Mouse (Mus musculus): ENCODE data around the gene Usp48. TPM values are rescaled to one million over a fixed set of nuclear protein-coding genes. Genes with fewer than 3 reads are reported as not detected.

The Usp48 gene
- polyA plus RNA-seq, 1 experiment = 109 TPM

DNA sequence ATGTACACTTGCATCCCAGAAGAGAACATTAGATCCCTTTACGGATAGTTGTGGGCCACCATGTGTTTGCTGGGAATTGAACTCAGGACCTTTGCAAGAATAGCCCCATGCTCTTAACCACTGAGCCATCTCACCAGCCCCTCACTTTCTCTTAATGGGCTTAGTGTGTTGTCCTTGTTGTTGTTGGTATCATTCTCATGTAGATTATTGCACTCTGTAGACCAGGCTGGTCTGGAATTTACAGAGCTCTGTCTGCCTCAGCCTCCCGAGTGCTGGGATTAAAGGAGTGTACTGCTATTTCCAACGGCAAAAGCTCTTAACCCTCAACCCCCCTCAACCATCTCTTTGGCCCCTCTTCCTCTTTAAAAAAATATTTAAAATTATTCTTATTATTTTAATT lies 4.0 kb upstream of the Usp48 start:
- TF ChIP-seq CTCF (IDR thresholded peaks at IDR 0.05; ENCODE audit: borderline replicate concordance, control insufficient read depth, extremely low read depth, insufficient read depth, low read length, poor library complexity) (no peak), POLR2A (IDR thresholded peaks at IDR 0.05; ENCODE audit: control insufficient read depth, extremely low read depth, insufficient read depth, low read length, poor library complexity) (no peak)
- no peaks in the 10 kb centered on the region for H3K4me1 ChIP-seq (replicated peaks; ENCODE audit: control insufficient read depth, insufficient read depth, low read length)
- WGBS = 93% methylated on average over 3 of the region's 3 CpGs
- H3K4me3 ChIP-seq (ENCODE audit: control insufficient read depth, insufficient read depth, low read length) = no peak overlapping the region
- H3K27me3 ChIP-seq (ENCODE audit: control insufficient read depth, insufficient read depth, low read length) = no peaks in the 10 kb centered on the region
- no peaks in the 10 kb centered on the region for H3K36me3 ChIP-seq (ENCODE audit: control insufficient read depth, insufficient read depth, low read length)
- H3K27ac ChIP-seq (ENCODE audit: control insufficient read depth, insufficient read depth, low read length) = no peak overlapping the region
- no peak for DNase-seq

- no peak for DNase-seq
- 98% methylated on average over 4 of the region's 4 CpGs for WGBS
Observed at GRCm38 (mm10) chr4:137590961-137591360, 2.6 kb upstream of the Usp48 start.

DNA sequence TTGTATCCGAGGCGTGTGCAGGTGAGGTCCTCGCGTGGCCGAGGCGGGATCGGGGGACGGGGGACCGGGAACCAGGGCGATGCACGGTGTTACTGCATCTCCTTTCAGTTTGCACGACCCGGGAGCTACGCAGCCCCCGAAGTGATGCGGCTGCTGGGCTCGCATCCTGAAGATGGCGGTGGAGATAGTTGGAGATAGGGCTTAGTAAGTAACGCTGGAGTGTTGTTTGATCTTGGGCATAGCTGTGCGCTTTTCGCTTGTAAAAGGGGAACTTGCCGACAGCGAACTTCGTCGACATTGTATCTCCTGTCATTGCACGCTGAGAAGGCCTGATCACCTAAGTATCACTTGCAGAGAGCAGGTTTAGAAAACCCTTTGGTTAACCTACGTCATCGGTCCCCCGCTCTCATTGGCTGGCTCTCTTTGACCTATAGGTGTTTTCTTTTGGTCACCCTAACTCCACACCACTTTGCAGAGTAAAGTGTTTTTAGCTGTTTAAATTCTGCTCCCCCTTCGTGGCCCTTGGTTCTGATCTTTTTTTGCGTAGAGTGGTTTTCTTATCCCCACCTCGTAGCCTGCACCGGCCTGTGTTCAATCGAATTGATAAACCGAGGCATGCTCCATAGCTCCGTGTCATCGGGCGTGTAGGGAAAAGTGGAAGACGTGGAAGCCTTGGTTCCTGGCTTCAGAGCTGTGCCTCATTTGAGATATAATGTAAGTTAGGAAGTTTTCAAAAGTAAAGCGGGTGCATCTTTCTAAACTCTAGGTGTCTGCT lies 1.1 kb downstream of the Usp48 start:
- 1% methylated on average over 40 of the region's 40 CpGs for WGBS

More at GRCm38 (mm10) chr4:137590961-137591360, 2.6 kb upstream of the Usp48 start:
- no peak overlapping the region for H3K4me3 ChIP-seq (ENCODE audit: control insufficient read depth, insufficient read depth, low read length)
- TF ChIP-seq CTCF (IDR thresholded peaks at IDR 0.05; ENCODE audit: borderline replicate concordance, control insufficient read depth, extremely low read depth, insufficient read depth, low read length, poor library complexity) (no peak), POLR2A (IDR thresholded peaks at IDR 0.05; ENCODE audit: control insufficient read depth, extremely low read depth, insufficient read depth, low read length, poor library complexity) (no peak)
- H3K4me1 ChIP-seq (replicated peaks; ENCODE audit: control insufficient read depth, insufficient read depth, low read length) = peaks cover 2% of the 10 kb centered on the region
- H3K27ac ChIP-seq (ENCODE audit: control insufficient read depth, insufficient read depth, low read length) = no peak overlapping the region
- no peaks in the 10 kb centered on the region for H3K27me3 ChIP-seq (ENCODE audit: control insufficient read depth, insufficient read depth, low read length)
- H3K36me3 ChIP-seq (ENCODE audit: control insufficient read depth, insufficient read depth, low read length) = no peaks in the 10 kb centered on the region

DNA sequence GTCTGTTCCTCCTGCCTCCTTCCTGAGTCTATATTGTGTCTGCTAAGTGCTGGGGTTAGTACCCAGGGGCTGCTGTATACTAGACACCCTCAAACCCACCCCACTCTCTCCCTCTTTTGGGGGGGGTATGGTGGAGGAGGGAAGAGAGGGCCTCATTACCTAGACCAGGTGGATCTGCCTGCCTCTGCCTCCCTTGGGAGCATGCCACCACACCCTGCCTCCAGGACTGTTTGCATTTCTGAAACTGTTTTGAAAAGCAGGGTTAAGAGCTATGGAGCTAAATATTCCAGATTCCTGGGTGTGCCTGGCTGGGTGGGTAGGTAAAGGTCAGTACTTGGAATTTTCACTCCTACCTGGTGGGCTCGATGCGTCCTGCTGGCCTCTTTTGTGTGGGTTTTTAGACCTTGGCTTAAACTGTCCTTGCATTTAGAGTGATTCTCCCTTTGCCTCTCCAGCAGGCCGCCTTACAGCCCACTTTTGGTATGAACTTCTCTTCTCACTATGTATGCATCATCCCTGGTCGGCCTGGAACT lies 3.6 kb downstream of the Usp48 start:
- DNase-seq = no peak
- 95% methylated on average over 4 of the region's 4 CpGs for WGBS
- Histone ChIP-seq H3K4me3 (ENCODE audit: control insufficient read depth, insufficient read depth, low read length) (no peak overlapping the region), H3K27ac (ENCODE audit: control insufficient read depth, insufficient read depth, low read length) (no peak overlapping the region), H3K36me3 (ENCODE audit: control insufficient read depth, insufficient read depth, low read length) (no peaks in the 10 kb centered on the region), H3K27me3 (ENCODE audit: control insufficient read depth, insufficient read depth, low read length) (no peaks in the 10 kb centered on the region), H3K4me1 (replicated peaks; ENCODE audit: control insufficient read depth, insufficient read depth, low read length) (peaks cover 2% of the 10 kb centered on the region)
- TF ChIP-seq CTCF (IDR thresholded peaks at IDR 0.05; ENCODE audit: borderline replicate concordance, control insufficient read depth, extremely low read depth, insufficient read depth, low read length, poor library complexity) (no peak), POLR2A (IDR thresholded peaks at IDR 0.05; ENCODE audit: control insufficient read depth, extremely low read depth, insufficient read depth, low read length, poor library complexity) (no peak)

More for the DNA sequence above, 1.1 kb downstream of the Usp48 start:
- TF ChIP-seq CTCF (IDR thresholded peaks at IDR 0.05; ENCODE audit: borderline replicate concordance, control insufficient read depth, extremely low read depth, insufficient read depth, low read length, poor library complexity) (no peak), POLR2A (IDR thresholded peaks at IDR 0.05; ENCODE audit: control insufficient read depth, extremely low read depth, insufficient read depth, low read length, poor library complexity) (no peak; the same call in 1 of the 2 replicates)
- Histone ChIP-seq H3K36me3 (ENCODE audit: control insufficient read depth, insufficient read depth, low read length) (no peaks in the 10 kb centered on the region), H3K27ac (ENCODE audit: control insufficient read depth, insufficient read depth, low read length) (peak overlapping the region; percentile 50), H3K4me3 (ENCODE audit: control insufficient read depth, insufficient read depth, low read length) (peak overlapping the region; percentile 95), H3K27me3 (ENCODE audit: control insufficient read depth, insufficient read depth, low read length) (no peaks in the 10 kb centered on the region), H3K4me1 (replicated peaks; ENCODE audit: control insufficient read depth, insufficient read depth, low read length) (peaks cover 2% of the 10 kb centered on the region)
- DNase-seq = peak; percentile 48

GRCm38 (mm10) chr4:137598577-137598976 lies 5.0 kb downstream of the Usp48 start:
- Histone ChIP-seq H3K4me3 (ENCODE audit: control insufficient read depth, insufficient read depth, low read length) (no peak overlapping the region), H3K27ac (ENCODE audit: control insufficient read depth, insufficient read depth, low read length) (no peak overlapping the region), H3K36me3 (ENCODE audit: control insufficient read depth, insufficient read depth, low read length) (no peaks in the 10 kb centered on the region), H3K27me3 (ENCODE audit: control insufficient read depth, insufficient read depth, low read length) (no peaks in the 10 kb centered on the region), H3K4me1 (replicated peaks; ENCODE audit: control insufficient read depth, insufficient read depth, low read length) (peaks cover 5% of the 10 kb centered on the region)
- no peak for TF ChIP-seq POLR2A (IDR thresholded peaks at IDR 0.05; ENCODE audit: control insufficient read depth, extremely low read depth, insufficient read depth, low read length, poor library complexity)
- no peak for TF ChIP-seq CTCF (IDR thresholded peaks at IDR 0.05; ENCODE audit: borderline replicate concordance, control insufficient read depth, extremely low read depth, insufficient read depth, low read length, poor library complexity)
- 95% methylated on average over 5 of the region's 5 CpGs for WGBS
- DNase-seq = no peak

DNA sequence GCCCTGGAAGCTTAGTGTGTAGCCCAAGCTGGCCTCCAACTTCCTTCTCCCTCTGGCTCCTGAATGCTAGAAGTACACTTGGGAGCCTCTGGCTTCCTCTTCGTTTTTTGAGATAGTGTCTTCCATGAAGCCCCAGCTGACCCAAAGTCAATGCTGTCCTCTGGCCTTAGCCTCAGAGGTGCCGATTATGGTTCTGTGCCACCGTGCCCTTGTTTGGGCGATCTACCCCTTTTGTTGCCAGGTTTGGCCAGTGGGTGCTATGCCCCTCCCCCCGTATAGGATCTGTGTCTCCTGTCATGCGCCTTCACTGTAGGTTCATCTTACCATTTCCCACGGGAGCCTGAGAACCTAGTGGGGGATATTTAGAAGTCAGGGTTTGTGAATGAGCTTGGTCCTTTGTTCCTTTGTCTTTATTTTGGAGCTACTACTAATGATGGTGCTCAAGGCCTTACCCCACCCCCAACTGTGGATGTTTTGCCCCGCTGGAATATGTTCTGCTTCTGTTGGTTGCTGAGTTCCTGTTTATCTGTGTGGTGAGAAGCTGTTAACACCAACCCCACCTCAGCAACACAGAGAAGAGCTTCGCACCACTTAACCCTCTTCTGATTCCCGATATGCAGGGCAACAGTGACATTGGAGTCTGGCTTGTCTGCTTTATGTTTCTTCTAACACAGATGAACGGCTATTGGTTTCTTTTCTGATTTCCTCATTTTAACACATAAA lies 10.1 kb downstream of the Usp48 start:
- no peak for DNase-seq
- WGBS = 56% methylated on average over 11 of the region's 11 CpGs

More for the DNA sequence above, 10.1 kb downstream of the Usp48 start:
- Histone ChIP-seq H3K36me3 (ENCODE audit: control insufficient read depth, insufficient read depth, low read length) (peaks cover 23% of the 10 kb centered on the region), H3K27ac (ENCODE audit: control insufficient read depth, insufficient read depth, low read length) (no peak overlapping the region), H3K4me3 (ENCODE audit: control insufficient read depth, insufficient read depth, low read length) (no peak overlapping the region), H3K27me3 (ENCODE audit: control insufficient read depth, insufficient read depth, low read length) (no peaks in the 10 kb centered on the region), H3K4me1 (replicated peaks; ENCODE audit: control insufficient read depth, insufficient read depth, low read length) (peaks cover 3% of the 10 kb centered on the region)
- TF ChIP-seq CTCF (IDR thresholded peaks at IDR 0.05; ENCODE audit: borderline replicate concordance, control insufficient read depth, extremely low read depth, insufficient read depth, low read length, poor library complexity) = no peak
- no peak for TF ChIP-seq POLR2A (IDR thresholded peaks at IDR 0.05; ENCODE audit: control insufficient read depth, extremely low read depth, insufficient read depth, low read length, poor library complexity)
